Mouse (Mus musculus): ENCODE measurements around the gene Gdpgp1. TPM values are rescaled to one million over a fixed set of nuclear protein-coding genes. Genes with fewer than 3 reads are reported as not detected.
A peak's percentile ranks its signal among the peaks of the same experiment; 100 is the strongest.

Gene Gdpgp1
- total and polyA plus RNA-seq, 3 experiments = 3.7 to 10.2 (median 5.9) TPM

DNA sequence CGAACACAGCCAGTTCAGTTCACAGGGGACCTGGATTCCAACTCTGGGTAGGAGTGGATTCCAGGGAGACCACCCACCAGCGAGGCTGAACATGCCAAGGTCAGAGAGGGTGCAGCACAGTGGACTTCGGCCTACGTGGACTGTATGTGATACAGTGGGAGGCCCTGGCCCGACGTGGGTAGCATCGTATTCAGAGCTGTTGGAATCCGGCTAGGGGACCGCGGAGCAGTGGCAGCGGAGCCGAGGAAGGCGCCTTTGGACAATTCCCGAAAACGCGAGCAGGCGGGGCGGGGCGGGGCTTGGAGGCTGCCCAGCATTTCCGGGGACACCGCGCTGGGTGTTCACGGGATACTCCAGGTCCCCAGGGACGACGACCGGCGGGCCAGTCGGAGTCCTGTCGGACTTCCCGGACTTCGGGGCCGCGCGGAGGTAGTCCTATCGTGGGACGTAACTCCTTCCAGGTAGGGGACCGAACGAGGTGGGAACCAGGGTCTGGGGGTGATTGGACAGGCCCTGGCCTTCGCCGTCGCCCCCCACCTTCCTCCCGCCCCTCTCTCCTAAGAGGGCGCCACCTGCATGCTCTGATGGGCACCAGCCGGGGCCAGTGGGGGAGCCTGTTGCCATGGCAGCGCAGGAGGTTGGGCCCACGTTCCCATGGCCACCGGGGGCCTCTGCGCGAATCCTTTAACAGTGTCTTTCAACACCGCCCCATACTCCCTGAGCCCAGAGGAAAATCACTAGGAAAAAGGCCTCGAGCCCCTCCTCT lies 46.0 kb upstream of the Gdpgp1 start, which contains the start of gene Sema4b:
Sema4b (plus strand) TSS at position 311 of the 766 bp plus-strand sequence.
- Histone ChIP-seq H3K4me1 (ENCODE audit: insufficient read depth, low read depth, low read length) (peaks cover 83% of the 10 kb centered on the region), H3K4me3 (ENCODE audit: low read depth, low read length) (peak within 1 kb of the TSS; percentile 74), H3K9me3 (replicated peaks) (no peaks in the 10 kb centered on the region), H3K27me3 (ENCODE audit: insufficient read depth, low read length) (no peaks in the 10 kb centered on the region), H3K36me3 (replicated peaks) (no peaks in the 10 kb centered on the region)
- peak; percentile 71 for DNase-seq (ENCODE audit: low spot score)
- TF ChIP-seq GATA2 (IDR thresholded peaks at IDR 0.05; ENCODE audit: borderline replicate concordance, low read depth, low read length) = no peak
- TF ChIP-seq CTCF (IDR thresholded peaks at IDR 0.05; ENCODE audit: low read depth, low read length) = no peak
- no peak for TF ChIP-seq GATA1 (IDR thresholded peaks at IDR 0.05; ENCODE audit: borderline replicate concordance, low read length)
- no peak for TF ChIP-seq POLR2AphosphoS5 (IDR thresholded peaks at IDR 0.05; ENCODE audit: insufficient replicate concordance, low read depth, low read length)
- ATAC-seq (ENCODE audit: extremely low read depth, insufficient number of reproducible peaks, low FRiP score, poor library complexity, severe bottlenecking) = no peak

DNA sequence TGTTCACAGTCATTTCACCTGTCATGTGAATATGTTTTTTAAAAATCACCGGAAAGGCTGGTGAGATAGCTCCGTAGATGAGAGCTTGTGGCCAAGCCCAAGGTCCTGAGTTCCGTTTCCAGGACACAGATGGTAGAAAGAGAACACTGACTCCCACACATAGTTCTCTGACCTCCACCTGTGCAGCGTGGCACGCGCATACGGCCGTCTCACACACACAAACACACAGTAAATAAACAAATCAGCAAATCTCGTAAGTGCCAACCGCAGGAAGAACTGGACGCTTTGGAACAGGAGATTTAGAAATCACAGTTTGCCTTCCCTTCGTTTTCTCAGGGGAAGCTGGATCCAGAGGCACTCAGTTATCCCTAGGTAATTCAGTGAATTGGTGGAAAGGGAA lies 45.2 kb upstream of the Gdpgp1 start:
- no peak for DNase-seq (ENCODE audit: low spot score)
- Histone ChIP-seq H3K4me1 (ENCODE audit: insufficient read depth, low read depth, low read length) (peaks cover 84% of the 10 kb centered on the region), H3K9me3 (replicated peaks) (no peaks in the 10 kb centered on the region), H3K4me3 (ENCODE audit: low read depth, low read length) (no peak overlapping the region; the same call in 1 of the 2 replicates), H3K27me3 (ENCODE audit: insufficient read depth, low read length) (no peaks in the 10 kb centered on the region), H3K36me3 (replicated peaks) (no peaks in the 10 kb centered on the region)
- no peak for TF ChIP-seq GATA1 (IDR thresholded peaks at IDR 0.05; ENCODE audit: borderline replicate concordance, low read length)
- TF ChIP-seq TAL1 (conservative IDR thresholded peaks at IDR 0.05; ENCODE audit: low read depth, low read length) = no peak
- TF ChIP-seq POLR2AphosphoS5 (IDR thresholded peaks at IDR 0.05; ENCODE audit: insufficient replicate concordance, low read depth, low read length) = no peak
- no peak for TF ChIP-seq GATA2 (IDR thresholded peaks at IDR 0.05; ENCODE audit: borderline replicate concordance, low read depth, low read length)
- ATAC-seq (ENCODE audit: extremely low read depth, insufficient number of reproducible peaks, low FRiP score, poor library complexity, severe bottlenecking) = no peak

DNA sequence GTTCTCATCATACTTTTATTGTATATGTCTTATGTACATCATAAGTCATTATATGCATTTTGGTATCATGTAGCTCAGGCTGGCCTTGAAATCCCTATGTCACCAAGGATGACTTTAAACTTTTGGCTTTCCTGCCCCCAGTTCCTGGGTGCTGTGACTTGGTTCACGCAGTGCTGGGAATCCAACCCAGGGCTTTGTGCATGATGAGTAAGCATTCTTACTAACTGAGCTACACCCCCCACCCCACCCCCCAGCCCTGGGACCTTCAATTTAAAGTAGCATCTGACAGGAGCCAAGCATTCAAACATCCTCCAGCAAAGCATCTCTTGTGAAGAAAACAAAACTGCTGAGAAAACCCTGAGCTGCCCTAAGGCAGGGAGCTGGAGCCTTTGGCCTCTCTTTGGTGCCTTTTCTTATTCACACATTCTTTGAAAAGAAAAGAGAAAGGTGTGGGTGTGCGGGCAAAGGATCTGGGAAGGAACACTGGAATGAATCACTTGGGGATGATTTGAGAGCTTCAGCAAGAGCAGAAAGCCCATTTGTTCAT lies 44.0 kb upstream of the Gdpgp1 start:
- peaks cover 87% of the 10 kb centered on the region for H3K4me1 ChIP-seq (ENCODE audit: insufficient read depth, low read depth, low read length)
- TF ChIP-seq TAL1 (conservative IDR thresholded peaks at IDR 0.05; ENCODE audit: low read depth, low read length) = no peak
- no peak for TF ChIP-seq GATA1 (IDR thresholded peaks at IDR 0.05; ENCODE audit: borderline replicate concordance, low read length)
- TF ChIP-seq CTCF (IDR thresholded peaks at IDR 0.05; ENCODE audit: low read depth, low read length) = no peak
- TF ChIP-seq GATA2 (IDR thresholded peaks at IDR 0.05; ENCODE audit: borderline replicate concordance, low read depth, low read length) = no peak
- TF ChIP-seq POLR2AphosphoS5 (IDR thresholded peaks at IDR 0.05; ENCODE audit: insufficient replicate concordance, low read depth, low read length) = no peak
- no peak for ATAC-seq (ENCODE audit: extremely low read depth, insufficient number of reproducible peaks, low FRiP score, poor library complexity, severe bottlenecking)

DNA sequence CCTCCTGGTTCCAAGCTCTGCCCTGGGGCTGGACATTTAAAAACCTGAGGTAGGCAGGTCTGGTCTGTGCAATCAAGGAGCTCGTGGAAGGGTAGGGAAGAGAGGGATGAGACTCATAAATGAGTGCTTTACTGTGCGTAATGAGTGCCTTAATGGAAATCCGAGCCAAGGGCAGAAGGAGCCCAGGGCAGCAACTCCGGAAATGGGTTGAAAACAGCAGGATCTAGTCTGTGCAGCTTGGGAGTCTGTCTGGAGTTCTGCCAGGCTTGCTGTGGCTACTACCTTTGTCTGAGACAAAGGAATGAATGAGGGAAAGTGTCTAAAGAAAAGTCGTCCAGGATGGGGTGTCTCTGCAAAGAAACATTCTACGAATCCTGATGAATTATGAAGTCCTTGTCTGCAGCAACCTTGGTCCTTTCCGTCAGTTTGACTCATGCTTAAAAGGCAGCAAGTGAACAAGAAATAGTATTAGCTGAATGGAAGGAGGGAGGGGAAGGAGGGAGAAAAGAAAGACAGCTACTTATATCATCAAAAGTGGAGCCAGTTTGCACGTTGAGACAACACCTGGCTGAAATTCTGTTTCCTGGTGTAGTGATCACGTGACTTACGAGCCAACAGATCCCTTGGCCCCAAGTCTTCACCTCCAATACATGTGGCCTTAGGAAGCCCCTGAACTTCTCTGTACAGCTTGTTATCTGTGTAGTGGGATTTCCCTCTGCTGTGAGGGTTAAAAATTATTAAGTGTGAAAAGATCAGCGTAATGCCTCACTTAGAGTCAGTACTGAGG lies 43.3 kb upstream of the Gdpgp1 start:
- H3K4me1 ChIP-seq (ENCODE audit: insufficient read depth, low read depth, low read length) = peaks cover 91% of the 10 kb centered on the region
- ATAC-seq (ENCODE audit: extremely low read depth, insufficient number of reproducible peaks, low FRiP score, poor library complexity, severe bottlenecking) = no peak
- H3K36me3 ChIP-seq (replicated peaks) = peaks cover 3% of the 10 kb centered on the region
- H3K4me3 ChIP-seq (ENCODE audit: low read depth, low read length) = no peak overlapping the region
- no peaks in the 10 kb centered on the region for H3K9me3 ChIP-seq (replicated peaks)
- H3K27me3 ChIP-seq (ENCODE audit: insufficient read depth, low read length) = no peaks in the 10 kb centered on the region
- no peak for DNase-seq (ENCODE audit: low spot score)
- TF ChIP-seq POLR2AphosphoS5 (IDR thresholded peaks at IDR 0.05; ENCODE audit: insufficient replicate concordance, low read depth, low read length) = no peak
- no peak for TF ChIP-seq TAL1 (conservative IDR thresholded peaks at IDR 0.05; ENCODE audit: low read depth, low read length)
- no peak for TF ChIP-seq CTCF (IDR thresholded peaks at IDR 0.05; ENCODE audit: low read depth, low read length)
- no peak for TF ChIP-seq GATA1 (IDR thresholded peaks at IDR 0.05; ENCODE audit: borderline replicate concordance, low read length)
- TF ChIP-seq GATA2 (IDR thresholded peaks at IDR 0.05; ENCODE audit: borderline replicate concordance, low read depth, low read length) = no peak

More for the DNA sequence above, 44.0 kb upstream of the Gdpgp1 start:
- H3K36me3 ChIP-seq (replicated peaks) = no peaks in the 10 kb centered on the region
- no peak overlapping the region for H3K4me3 ChIP-seq (ENCODE audit: low read depth, low read length)
- no peaks in the 10 kb centered on the region for H3K9me3 ChIP-seq (replicated peaks)
- DNase-seq (ENCODE audit: low spot score) = no peak
- H3K27me3 ChIP-seq (ENCODE audit: insufficient read depth, low read length) = no peaks in the 10 kb centered on the region

DNA sequence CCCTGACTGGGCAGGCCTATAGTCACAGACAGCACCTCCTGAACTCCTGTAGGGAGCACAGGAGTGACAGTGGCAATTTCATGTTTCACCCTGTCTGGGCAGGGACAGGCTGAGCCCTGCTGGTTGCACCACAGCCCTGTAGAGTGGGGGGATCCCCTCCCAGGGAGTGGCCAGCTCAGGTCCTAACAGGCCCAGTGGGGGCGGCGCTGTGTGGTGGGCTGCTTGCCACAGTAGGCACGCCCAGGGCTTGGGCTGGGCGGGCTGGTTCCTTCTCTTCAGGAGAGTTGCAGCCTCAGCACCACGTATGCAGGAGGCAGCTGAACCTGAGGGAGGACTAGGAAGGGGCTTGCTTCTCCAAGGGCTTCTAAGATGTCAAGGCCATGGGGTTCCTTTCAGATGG lies 41.2 kb upstream of the Gdpgp1 start:
- DNase-seq (ENCODE audit: low spot score) = peak; percentile 84
- peak overlapping the region; percentile 64; the same call in 1 of the 2 replicates for H3K4me3 ChIP-seq (ENCODE audit: low read depth, low read length)
- no peaks in the 10 kb centered on the region for H3K27me3 ChIP-seq (ENCODE audit: insufficient read depth, low read length)
- H3K4me1 ChIP-seq (ENCODE audit: insufficient read depth, low read depth, low read length) = peaks cover 88% of the 10 kb centered on the region
- no peaks in the 10 kb centered on the region for H3K9me3 ChIP-seq (replicated peaks)
- H3K36me3 ChIP-seq (replicated peaks) = peaks cover 5% of the 10 kb centered on the region
- peak; percentile 37; the same call in 1 of the 2 replicates for ATAC-seq (ENCODE audit: extremely low read depth, insufficient number of reproducible peaks, low FRiP score, poor library complexity, severe bottlenecking)
- TF ChIP-seq CTCF (IDR thresholded peaks at IDR 0.05; ENCODE audit: low read depth, low read length) (no peak), POLR2AphosphoS5 (IDR thresholded peaks at IDR 0.05; ENCODE audit: insufficient replicate concordance, low read depth, low read length) (no peak), GATA2 (IDR thresholded peaks at IDR 0.05; ENCODE audit: borderline replicate concordance, low read depth, low read length) (no peak), TAL1 (conservative IDR thresholded peaks at IDR 0.05; ENCODE audit: low read depth, low read length) (no peak), GATA1 (IDR thresholded peaks at IDR 0.05; ENCODE audit: borderline replicate concordance, low read length) (no peak)

Measured in G1E (cell line).